Mouse (Mus musculus) lung, embryonic 14.5 days (tissue): Measurements from ENCODE around the gene Fyn. TPM values are rescaled to one million over a fixed set of nuclear protein-coding genes. Genes with fewer than 3 reads are reported as not detected.

Experiments
- ATAC-seq: fragments of 200-750 bp; cut with Nextera tagmentation; 2 replicates; pipeline ENCODE4 v1.8.0; 2017; ENCODE audit warnings: mild to moderate bottlenecking, moderate TSS enrichment, moderate library complexity; ENCODE audit not compliant: insufficient read depth
- DNase-seq: peaks from one replicate; pipeline ENCODE4 v3.0.0-alpha.2; 2015
- H3K27ac ChIP-seq: fragments of 300-500 bp; sonication (generic); 2 replicates; pipeline ENCODE4 v1.5.1; 2014; ENCODE audit warnings: low read depth, mild to moderate bottlenecking, moderate library complexity
- H3K27me3 ChIP-seq: fragments of 300-500 bp; sonication (generic); 2 replicates; pipeline ENCODE4 v1.6.1; 2014; ENCODE audit warnings: low read length, control low read depth; ENCODE audit not compliant: insufficient read depth
- H3K36me3 ChIP-seq: fragments of 300-500 bp; sonication (generic); 2 replicates; pipeline ENCODE4 v1.6.1; 2014; ENCODE audit warnings: control low read depth; ENCODE audit not compliant: insufficient read depth
- H3K4me1 ChIP-seq: fragments of 300-500 bp; sonication (generic); 2 replicates; pipeline ENCODE4 v1.6.1; 2014; ENCODE audit warnings: antibody characterized with exemption, control low read depth; ENCODE audit not compliant: insufficient read depth
- H3K4me2 ChIP-seq: fragments of 300-500 bp; sonication (generic); 2 replicates; pipeline ENCODE4 v1.6.1; 2014; ENCODE audit warnings: mild to moderate bottlenecking
- H3K4me3 ChIP-seq: fragments of 300-500 bp; sonication (generic); 2 replicates; pipeline ENCODE4 v1.5.1; 2014; ENCODE audit warnings: low read depth, low read length
- H3K9ac ChIP-seq: fragments of 300-500 bp; sonication (generic); 2 replicates; pipeline ENCODE4 v1.6.1; 2014
- H3K9me3 ChIP-seq: fragments of 300-500 bp; sonication (generic); 2 replicates; pipeline ENCODE4 v1.6.1; 2016; ENCODE audit warnings: low read depth, low read length, control low read depth
- CTCF ChIP-seq: IDR thresholded peaks from 2 replicates; pipeline ENCODE4 v1.5.1; 2016; ENCODE audit warnings: antibody characterized with exemption, low read depth
- WGBS: fragments of 180-500 bp; shearing (Covaris S2); extraction: QIAGEN DNeasy Blood & Tissue Kit; methylation state at CpG from one replicate; pipeline ENCODE4 v1.1.7; 2014; 5-methylcytosine and 5-hydroxymethylcytosine counted together
- polyA plus RNA-seq: library from polyadenylated mRNA; unstranded; fragments of >200 nt; fragmentation: Nextera tagmentation; extraction: Ambion mirVana; gene quantifications from 2 replicates; pipeline ENCODE4 v1.2.1, GENCODE M21; 2014

The Fyn gene
- polyA plus RNA-seq, 1 experiment from 2014 or later, result 30.3 TPM

- WGBS, result 21% methylated on average over 7 of the region's 7 CpGs
- Histone ChIP-seq H3K36me3 (peaks cover 7% of the 10 kb centered on the region; the same call in 1 of the 2 replicates), H3K4me3 (no peak overlapping the region), H3K27ac (peak overlapping the region; percentile 87), H3K4me2 (no peak overlapping the region), H3K4me1 (peaks cover 34% of the 10 kb centered on the region), H3K9me3 (no peaks in the 10 kb centered on the region), H3K9ac (peak overlapping the region; percentile 16; the same call in 1 of the 2 replicates), H3K27me3 (no peaks in the 10 kb centered on the region)
- peak; percentile 47; the same call in 1 of the 2 replicates for ATAC-seq
- DNase-seq, result peak; percentile 48
- no peak for TF ChIP-seq CTCF
These were observed 173.4 kb downstream of the Fyn start for GRCm38 (mm10) chr10:39541951-39542521.

GRCm38 (mm10) chr10:39542535-39543257 lies 174.0 kb downstream of the Fyn start:
- DNase-seq (peak; percentile 78), ATAC-seq (peak; percentile 45; the same call in 1 of the 2 replicates)
- Histone ChIP-seq H3K4me1 (peaks cover 27% of the 10 kb centered on the region), H3K36me3 (peaks cover 3% of the 10 kb centered on the region; the same call in 1 of the 2 replicates), H3K27me3 (no peaks in the 10 kb centered on the region), H3K4me3 (no peak overlapping the region), H3K9me3 (no peaks in the 10 kb centered on the region), H3K27ac (peak overlapping the region; percentile 87), H3K4me2 (no peak overlapping the region), H3K9ac (no peak overlapping the region)
- WGBS, result 49% methylated on average over 15 of the region's 15 CpGs
- no peak for TF ChIP-seq CTCF

DNA sequence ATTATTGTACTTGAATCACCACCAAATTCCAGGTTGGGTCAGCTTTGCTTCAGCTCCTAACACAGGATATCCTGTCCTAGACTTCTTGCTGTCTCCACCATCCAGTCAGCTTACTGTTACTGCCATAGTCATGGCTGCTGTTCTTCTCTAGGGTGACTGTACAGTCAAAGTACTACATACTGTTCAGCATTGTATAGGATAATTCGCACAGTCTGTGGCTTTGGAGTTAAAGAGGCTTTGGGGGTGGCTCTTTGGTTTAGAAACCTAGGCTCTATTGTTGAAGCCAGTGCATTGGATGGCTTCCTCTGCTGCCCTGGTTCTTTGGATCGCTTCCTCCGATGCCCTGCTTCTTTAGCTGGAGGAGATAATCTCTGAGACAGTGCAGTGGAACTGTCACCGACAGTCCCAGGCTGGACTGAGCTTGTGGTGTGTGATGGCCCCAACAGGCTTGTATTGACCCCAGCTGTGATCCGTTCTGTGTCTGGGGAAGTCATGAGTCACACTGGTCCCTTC lies 174.7 kb downstream of the Fyn start:
- Histone ChIP-seq H3K9me3 (no peaks in the 10 kb centered on the region), H3K27me3 (no peaks in the 10 kb centered on the region), H3K4me3 (no peak overlapping the region), H3K36me3 (peaks cover 3% of the 10 kb centered on the region; the same call in 1 of the 2 replicates), H3K4me1 (peaks cover 26% of the 10 kb centered on the region), H3K4me2 (no peak overlapping the region), H3K9ac (no peak overlapping the region), H3K27ac (peak overlapping the region; percentile 87)
- TF ChIP-seq CTCF, result no peak
- 77% methylated on average over 5 of the region's 5 CpGs for WGBS
- DNase-seq, result no peak
- no peak for ATAC-seq

DNA sequence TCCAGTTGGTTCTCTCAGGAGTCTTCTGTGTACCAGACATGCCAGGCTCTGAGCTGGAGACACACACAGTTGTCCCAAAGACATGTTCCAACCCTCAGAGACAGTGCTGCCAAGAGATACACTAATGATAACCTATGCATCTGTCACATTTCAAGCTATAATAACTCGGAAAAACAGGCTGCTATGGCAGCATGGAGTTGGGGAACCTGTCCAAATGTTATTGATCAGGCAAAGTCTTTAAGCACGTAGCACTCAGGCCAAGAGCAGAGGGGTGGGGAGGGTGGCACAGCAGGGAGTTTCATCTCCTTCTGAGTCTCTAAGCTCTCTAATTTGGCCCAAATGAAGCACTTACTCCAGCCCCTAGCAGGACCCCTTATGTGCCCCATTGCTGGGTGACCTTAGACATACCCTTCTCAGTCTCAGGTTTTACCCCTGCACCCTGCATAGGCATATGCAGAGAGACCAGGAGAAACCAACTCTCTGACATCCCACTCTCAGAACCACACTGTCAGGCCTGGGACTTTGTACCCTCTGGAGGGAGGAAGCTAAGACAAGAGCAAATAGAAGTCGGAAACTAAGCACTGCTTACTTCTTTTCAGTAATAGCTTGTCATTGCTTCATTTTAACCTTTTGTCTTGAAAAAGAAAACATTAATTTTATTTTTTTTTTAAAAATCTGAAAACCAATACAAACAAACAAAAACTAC lies 178.9 kb downstream of the Fyn start:
- Histone ChIP-seq H3K4me3 (no peak overlapping the region), H3K27me3 (no peaks in the 10 kb centered on the region), H3K36me3 (peaks cover 10% of the 10 kb centered on the region; the same call in 1 of the 2 replicates), H3K9ac (no peak overlapping the region), H3K4me2 (no peak overlapping the region), H3K4me1 (peaks cover 17% of the 10 kb centered on the region), H3K27ac (no peak overlapping the region), H3K9me3 (no peaks in the 10 kb centered on the region)
- ATAC-seq (no peak), DNase-seq (no peak)
- WGBS, result 64% methylated on average over 3 of the region's 3 CpGs
- no peak for TF ChIP-seq CTCF

DNA sequence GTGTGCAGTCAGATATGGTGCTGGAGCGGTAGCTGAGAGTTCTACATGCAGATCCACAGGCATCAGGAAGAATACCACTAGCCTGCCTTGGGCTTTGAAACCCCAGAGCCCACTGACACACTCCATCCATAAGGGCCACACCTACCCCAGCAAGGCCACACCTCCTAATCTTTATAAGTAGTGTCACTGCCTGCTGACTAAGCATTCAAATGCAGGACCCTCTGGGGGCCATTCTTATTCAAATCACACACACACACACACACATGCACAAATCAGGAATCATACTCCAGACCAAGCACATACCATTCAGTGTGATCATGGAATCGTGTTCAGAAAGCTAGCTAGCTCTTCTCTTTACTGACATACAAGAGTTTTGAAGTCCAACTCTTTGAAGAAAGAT lies 182.1 kb downstream of the Fyn start:
- H3K9ac ChIP-seq, result no peak overlapping the region
- ATAC-seq (no peak), DNase-seq (no peak)
- WGBS, result 87% methylated on average over 2 of the region's 2 CpGs
- H3K9me3 ChIP-seq, result no peaks in the 10 kb centered on the region
- H3K4me3 ChIP-seq, result no peak overlapping the region
- H3K4me2 ChIP-seq, result no peak overlapping the region
- no peak for TF ChIP-seq CTCF
- no peaks in the 10 kb centered on the region for H3K27me3 ChIP-seq
- peaks cover 30% of the 10 kb centered on the region for H3K4me1 ChIP-seq
- peaks cover 7% of the 10 kb centered on the region; the same call in 1 of the 2 replicates for H3K36me3 ChIP-seq
- H3K27ac ChIP-seq, result no peak overlapping the region

GRCm38 (mm10) chr10:39551637-39552185 lies 183.1 kb downstream of the Fyn start:
- H3K27ac ChIP-seq, result peak overlapping the region; percentile 60; the same call in 1 of the 2 replicates
- peaks cover 36% of the 10 kb centered on the region for H3K4me1 ChIP-seq
- no peaks in the 10 kb centered on the region for H3K9me3 ChIP-seq
- ATAC-seq (no peak), DNase-seq (no peak)
- no peaks in the 10 kb centered on the region for H3K27me3 ChIP-seq
- H3K9ac ChIP-seq, result no peak overlapping the region
- WGBS, result 66% methylated on average over 9 of the region's 9 CpGs
- TF ChIP-seq CTCF, result no peak
- H3K4me2 ChIP-seq, result no peak overlapping the region
- peaks cover 7% of the 10 kb centered on the region; the same call in 1 of the 2 replicates for H3K36me3 ChIP-seq
- no peak overlapping the region for H3K4me3 ChIP-seq
